Mouse (Mus musculus) brain, embryonic 14.5 days (tissue): ENCODE measurements around the gene Cfap43.

Experiments used
- CTCF ChIP-seq: fragments of 200-500 bp; IDR thresholded peaks from 2 replicates; pipeline ENCODE4 v1.5.1; 2012; ENCODE audit warnings: inconsistent platforms, mild to moderate bottlenecking, moderate library complexity, borderline replicate concordance; ENCODE audit not compliant: insufficient read depth, insufficient read length; ENCODE audit errors: extremely low read depth
- POLR2A ChIP-seq: fragments of 200-500 bp; IDR thresholded peaks from 2 replicates; pipeline ENCODE4 v1.6.1; 2012; ENCODE audit warnings: mild to moderate bottlenecking, inconsistent platforms, borderline replicate concordance; ENCODE audit not compliant: poor library complexity, insufficient read depth, insufficient read length, severe bottlenecking; ENCODE audit errors: extremely low read depth

- TF ChIP-seq CTCF, result no peak
- TF ChIP-seq POLR2A, result no peak
Measured at GRCm38 (mm10) chr19:47834614-47835013, 84.5 kb downstream of the Cfap43 start.
